Comparison of ENCODE assay signal across 17 mouse cellular contexts in genomic region chr6:136633719-136634118, GRCm38 (mm10). TPM values are rescaled to one million over a fixed set of nuclear protein-coding genes. Genes with fewer than 3 reads are reported as not detected.
"Had no signal": no experiment of that assay in that cellular context is flagged by ENCODE, and none has a peak within 500 bp of the region (broad histone marks: within the 10 kb centered on the region; RNA-seq: fewer than 3 reads in every experiment).

No protein-coding gene starts in this region.

- DNase-seq: liver, embryonic 13.5 days; liver, postnatal 0 days; lung, embryonic 14.5 days; lung, postnatal 10 days; right cerebral cortex, postnatal 14 days; spleen, adult 18-20 months; thymus, adult 18-20 months; thymus, postnatal 14 days; thymus, postnatal 36 days had no signal

- H3K27me3 ChIP-seq: liver, embryonic 13.5 days; liver, embryonic 15.5 days; megakaryocyte, embryonic 14.5 days; midbrain, embryonic 15.5 days; neural tube, embryonic 12.5 days had no signal

- H3K4me2 ChIP-seq: liver, embryonic 13.5 days; liver, embryonic 15.5 days; lung, embryonic 14.5 days; midbrain, embryonic 11.5 days; midbrain, embryonic 13.5 days; midbrain, embryonic 15.5 days; neural tube, embryonic 12.5 days had no signal

- ATAC-seq: midbrain, embryonic 13.5 days; midbrain, embryonic 15.5 days had no signal

- H3K27ac ChIP-seq: liver, embryonic 13.5 days; liver, embryonic 15.5 days; macrophage; midbrain, embryonic 13.5 days; midbrain, embryonic 15.5 days; neural tube, embryonic 12.5 days had no signal

- H3K36me3 ChIP-seq: liver, embryonic 13.5 days; liver, embryonic 15.5 days; midbrain, embryonic 13.5 days; midbrain, embryonic 15.5 days; neural tube, embryonic 12.5 days had no signal

- H3K9me3 ChIP-seq: liver, embryonic 13.5 days; liver, embryonic 15.5 days; midbrain, embryonic 13.5 days; midbrain, embryonic 15.5 days; neural tube, embryonic 12.5 days had no signal

- H3K9ac ChIP-seq: liver, embryonic 13.5 days; liver, embryonic 15.5 days; liver, postnatal 0 days; lung, embryonic 14.5 days; midbrain, embryonic 13.5 days; midbrain, embryonic 15.5 days; neural tube, embryonic 12.5 days had no signal

- H3K4me3 ChIP-seq: liver, embryonic 13.5 days; liver, embryonic 15.5 days; megakaryocyte, embryonic 14.5 days; midbrain, embryonic 13.5 days; midbrain, embryonic 15.5 days; neural tube, embryonic 12.5 days had no signal

- H3K4me1 ChIP-seq: liver, embryonic 13.5 days; liver, embryonic 15.5 days; megakaryocyte, embryonic 14.5 days; midbrain, embryonic 15.5 days; neural tube, embryonic 12.5 days had no signal

RNA-seq across cellular contexts. Expression of gene Plbd1, which starts 28.0 kb away (rescaled TPM):
- total RNA-seq: midbrain, postnatal 0 days had no signal
